Mouse (Mus musculus) Patski (cell line): ENCODE results near the gene Lilra6. TPM values are rescaled to one million over a fixed set of nuclear protein-coding genes. Genes with fewer than 3 reads are reported as not detected.
"Not testable (repeated sequence)": the region's sequence is repeated elsewhere in the genome, so short reads cannot be mapped to it uniquely, and the experiment has no call there.

Experiments used
- ATAC-seq: fragments of 100-300 bp; one replicate; pipeline ENCODE4 v1.8.0; 2021
- CTCF ChIA-PET: fragments of 350-600 bp; sonication (Branson Sonifier 250); formaldehyde crosslinking; loops from one replicate; lab custom pipeline; 2022; ENCODE audit warnings: inconsistent platforms; lab: Charles Lee
- POLR2A ChIA-PET: fragments of 350-600 bp; sonication (Branson Sonifier 250); formaldehyde crosslinking; loops from one replicate; lab custom pipeline; 2022; ENCODE audit warnings: antibody characterized with exemption, inconsistent platforms; lab: Charles Lee
- DNase-seq: peaks from one replicate; pipeline ENCODE4 v3.0.0-alpha.2; 2011; ENCODE audit warnings: low read depth, low spot score
- H3K27me3 ChIP-seq: fragments of 371-371 bp; one replicate; pipeline ENCODE4 v1.5.1; 2021
- CTCF ChIP-seq: fragments of 100-300 bp; IDR thresholded peaks from one replicate; pipeline ENCODE4 v1.5.1; 2021
- in situ Hi-C: fragments of 300-500 bp; cut with MboI; formaldehyde crosslinking; loops from 3 replicates; pipeline ENCODE4 v1.11.1; 2018; ENCODE audit warnings: low pct_unique_long_range_greater_than_20kb, mixed read lengths
- polyA plus RNA-seq: library from polyadenylated mRNA; unstranded; gene quantifications from one replicate; pipeline ENCODE4 v1.2.3, GENCODE M21; 2021

The Lilra6 gene
- not detected for polyA plus RNA-seq

DNA sequence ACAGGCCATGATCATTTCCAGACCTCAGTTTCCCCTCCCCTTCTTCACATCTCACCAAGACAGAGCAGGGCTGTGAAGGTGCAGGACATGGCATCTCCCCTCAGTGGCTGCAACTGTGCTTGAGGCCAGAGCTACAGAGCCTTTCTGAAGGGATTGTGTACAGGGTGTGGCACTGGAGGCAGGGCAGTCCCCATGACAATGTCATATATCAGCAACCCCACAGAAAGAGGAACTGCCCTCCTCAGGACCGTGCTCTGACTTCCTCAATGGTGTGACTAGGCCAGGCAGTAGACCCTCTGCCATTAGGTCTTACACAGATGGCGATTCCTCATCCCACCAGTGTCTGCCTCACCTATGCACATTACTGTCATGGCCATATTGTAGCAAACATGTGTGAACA, at the start of gene Lilra6:
Gene Lilra6, minus strand, starts transcription at position 117 of the 400 bp plus-strand sequence.
- ATAC-seq, H3K27me3 ChIP-seq, POLR2A ChIA-PET, DNase-seq, CTCF ChIA-PET, in situ Hi-C loops: not testable (repeated sequence)

DNA sequence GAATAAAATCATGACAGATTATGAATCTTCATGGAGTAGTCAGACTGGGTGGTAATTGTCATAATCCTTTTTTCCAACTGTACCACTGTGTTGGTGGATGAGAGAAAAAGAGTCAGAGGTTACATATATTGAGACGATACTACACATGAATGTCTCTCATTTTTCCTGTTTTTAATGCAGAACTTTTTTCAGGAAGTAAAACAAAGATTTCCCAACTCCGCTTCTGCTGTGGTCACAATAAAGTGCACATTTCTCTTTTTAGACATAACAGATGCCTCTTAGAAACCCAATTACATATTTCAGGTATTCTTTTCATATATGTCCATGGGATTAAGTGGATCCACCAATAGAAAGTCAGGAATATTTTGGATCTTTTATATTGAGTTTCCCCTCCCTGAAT, 46.7 kb upstream of the Lilra6 start:
- ChIA-PET POLR2A (no interaction called here), CTCF (interaction anchor here (0.6 kb wide), 1 partner anchor 9 kb away, joined by 3 read pairs; no protein-coding TSS in a partner anchor)
- in situ Hi-C loops, result no loop called here
- H3K27me3 ChIP-seq, result peaks cover 23% of the 10 kb centered on the region
- ATAC-seq (no peak), DNase-seq (no peak)
- no peak for TF ChIP-seq CTCF

DNA sequence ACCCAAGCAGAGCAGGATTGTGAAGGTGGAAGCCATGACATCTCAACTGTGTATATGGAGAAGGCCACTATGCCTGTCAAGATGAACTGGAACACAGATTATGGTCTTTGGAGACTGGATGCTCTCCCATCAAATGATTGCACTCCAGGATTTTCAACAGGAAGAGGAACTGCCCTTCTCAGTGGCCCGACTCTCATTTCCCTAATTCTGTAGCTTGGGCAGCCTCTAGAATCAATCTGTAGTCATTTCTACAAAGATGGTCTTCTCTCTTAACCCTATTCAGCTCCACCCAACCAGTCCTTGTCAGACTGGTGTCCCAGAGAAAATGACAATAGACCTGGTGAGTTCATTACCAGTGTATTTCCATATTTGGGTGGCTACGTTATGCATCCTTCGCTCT, 42.1 kb upstream of the Lilra6 start:
- peaks cover 21% of the 10 kb centered on the region for H3K27me3 ChIP-seq
- CTCF ChIA-PET, result no interaction called here
- POLR2A ChIA-PET, result no interaction called here
- no peak for TF ChIP-seq CTCF
- in situ Hi-C loops, result no loop called here
- DNase-seq (no peak), ATAC-seq (no peak)

DNA sequence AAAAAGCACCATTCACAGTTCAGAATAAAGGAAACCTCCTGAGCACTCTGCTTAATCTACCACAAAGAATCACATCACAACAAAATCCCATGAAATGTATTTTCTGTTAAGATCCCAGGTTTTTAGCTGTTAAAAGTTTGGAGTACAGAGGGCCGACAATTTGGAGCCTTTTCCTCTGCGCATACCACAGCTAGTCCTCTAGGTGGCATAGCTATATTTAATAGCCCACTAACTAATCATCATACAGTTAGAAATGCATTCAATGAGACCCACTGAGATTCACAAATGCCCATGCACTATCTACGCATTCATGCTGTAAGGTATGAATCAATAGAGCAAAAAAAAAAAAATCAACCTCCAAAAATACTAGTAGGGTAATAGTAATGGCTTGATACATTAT, 33.9 kb upstream of the Lilra6 start:
- H3K27me3 ChIP-seq, result peaks cover 34% of the 10 kb centered on the region
- TF ChIP-seq CTCF, result peak; percentile 22
- ATAC-seq (no peak), DNase-seq (no peak)
- CTCF ChIA-PET, result no interaction called here
- POLR2A ChIA-PET, result no interaction called here
- in situ Hi-C loops, result no loop called here

DNA sequence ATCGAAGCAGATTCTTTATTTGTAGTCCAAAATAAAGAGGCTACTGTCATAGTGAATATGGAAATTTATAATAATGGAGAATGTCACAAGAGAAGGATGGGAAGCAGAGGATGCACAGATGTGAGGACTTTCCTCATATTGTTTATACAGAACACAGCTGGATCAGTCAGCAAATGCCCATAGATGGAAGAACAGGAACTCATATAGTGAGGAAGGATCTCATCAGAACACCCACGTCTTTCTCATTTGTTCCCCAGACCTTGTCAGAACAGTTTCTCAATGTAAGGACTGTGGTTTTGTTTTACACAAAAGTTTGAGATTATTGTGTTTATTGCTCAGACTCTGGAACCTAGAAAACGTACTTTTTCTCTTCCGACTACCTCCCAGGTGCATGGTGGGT, 32.9 kb upstream of the Lilra6 start:
- TF ChIP-seq CTCF, result no peak
- DNase-seq (no peak), ATAC-seq (no peak)
- H3K27me3 ChIP-seq, result peaks cover 36% of the 10 kb centered on the region
- ChIA-PET POLR2A (no interaction called here), CTCF (no interaction called here)
- in situ Hi-C loops, result no loop called here

DNA sequence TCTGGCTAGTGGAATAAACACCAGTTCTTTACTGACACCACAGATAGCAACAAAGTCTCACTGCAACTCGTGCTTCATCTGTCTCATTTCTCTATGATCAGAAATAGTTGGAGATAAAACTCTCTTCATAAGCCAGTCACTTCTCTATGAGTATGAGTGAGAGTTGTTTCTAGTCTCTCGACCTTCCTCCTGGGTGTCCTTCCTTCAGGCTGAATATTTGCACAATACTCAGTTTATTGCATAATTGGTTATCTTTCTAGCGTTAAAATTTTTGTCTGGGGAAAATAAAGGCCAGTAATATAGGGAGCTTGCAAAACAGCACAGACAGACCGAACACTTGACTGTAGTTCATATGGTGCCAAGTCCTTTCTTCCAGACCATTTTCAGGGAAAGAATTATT, 30.8 kb upstream of the Lilra6 start:
- no peak for ATAC-seq
- DNase-seq, result no peak
- no peak for TF ChIP-seq CTCF
- H3K27me3 ChIP-seq, result peaks cover 36% of the 10 kb centered on the region
- in situ Hi-C loops, result no loop called here
- POLR2A ChIA-PET, result no interaction called here
- CTCF ChIA-PET, result no interaction called here

DNA sequence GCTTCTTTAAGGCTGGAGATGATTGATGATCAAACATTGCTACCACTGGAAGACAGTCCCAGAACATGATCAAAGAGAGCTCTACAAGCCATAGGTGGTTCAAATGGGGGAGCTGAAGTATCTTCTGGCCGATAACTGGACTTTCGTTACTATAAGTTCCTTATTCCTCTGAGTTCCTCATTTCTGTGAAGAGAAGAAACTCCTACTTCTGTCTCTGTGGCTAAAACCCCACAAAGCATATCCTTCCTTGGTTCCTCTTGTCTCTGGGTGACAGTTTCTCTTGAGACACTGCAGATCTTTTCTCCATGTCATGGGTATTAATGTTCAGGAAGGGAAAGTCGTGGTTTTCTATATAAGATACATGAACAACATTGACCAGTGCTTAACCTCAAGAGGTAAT, 25.6 kb upstream of the Lilra6 start:
- ChIA-PET POLR2A (no interaction called here), CTCF (no interaction called here)
- ATAC-seq (no peak), DNase-seq (no peak)
- H3K27me3 ChIP-seq, result peaks cover 27% of the 10 kb centered on the region
- TF ChIP-seq CTCF, result no peak
- in situ Hi-C loops, result no loop called here

DNA sequence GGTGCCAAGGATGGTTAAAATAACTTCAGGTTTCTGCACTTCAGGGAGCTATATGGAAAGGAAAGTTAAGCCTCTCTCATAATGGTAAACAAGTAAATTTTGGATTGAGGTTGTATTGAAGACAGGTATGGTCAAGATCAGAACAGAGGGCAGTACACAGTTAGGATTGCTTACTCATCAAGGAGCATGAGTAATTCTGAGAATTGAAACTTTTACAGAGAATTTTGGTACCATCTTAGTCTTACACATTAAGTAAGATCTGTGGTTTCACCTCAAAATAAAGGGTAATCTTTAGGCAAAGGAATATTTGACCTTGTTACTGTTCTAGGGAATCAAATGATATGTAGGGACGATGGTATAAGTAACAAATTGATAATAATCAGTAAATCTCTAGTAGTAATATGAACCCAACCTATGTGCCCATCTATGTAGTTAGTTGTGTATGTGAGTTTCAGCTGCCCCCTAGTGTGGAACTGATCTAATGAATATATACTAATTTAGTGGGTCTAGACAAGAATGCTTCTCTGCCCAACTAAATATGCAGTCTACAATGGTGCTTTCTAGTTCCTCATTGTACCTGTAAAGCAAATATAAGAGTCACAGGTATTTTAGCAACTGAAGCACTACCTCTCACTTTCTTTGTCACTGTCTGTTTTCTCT, 24.7 kb upstream of the Lilra6 start:
- H3K27me3 ChIP-seq, result peaks cover 25% of the 10 kb centered on the region
- TF ChIP-seq CTCF, result no peak
- DNase-seq (no peak), ATAC-seq (no peak)
- ChIA-PET POLR2A (no interaction called here), CTCF (no interaction called here)
- in situ Hi-C loops, result loop anchor here (10.0 kb wide), 1 partner anchor 315 kb away; no protein-coding TSS in a partner anchor

DNA sequence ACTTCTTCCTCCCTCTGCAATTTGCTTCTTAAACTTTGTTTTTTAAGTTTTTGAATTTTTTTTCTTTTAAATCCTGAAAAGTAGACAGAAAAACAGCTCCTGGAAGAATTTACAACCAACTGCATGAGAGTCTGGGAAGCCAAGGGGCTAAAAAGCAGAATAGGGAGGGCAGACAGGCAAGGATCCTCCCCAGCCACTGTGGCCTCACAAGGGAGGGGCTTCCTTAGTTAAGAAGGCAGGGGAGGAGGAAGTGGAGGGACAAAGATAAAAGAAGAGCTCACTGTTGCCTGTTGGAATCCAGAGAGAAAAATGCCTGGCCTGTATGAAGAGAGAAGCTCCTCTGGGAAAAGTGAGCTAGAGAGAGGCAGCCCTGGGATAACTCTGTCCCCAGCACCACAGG, 20.2 kb upstream of the Lilra6 start:
- in situ Hi-C loops, result loop anchor here (10.0 kb wide), 1 partner anchor 319 kb away; no protein-coding TSS in a partner anchor
- peaks cover 22% of the 10 kb centered on the region for H3K27me3 ChIP-seq
- POLR2A ChIA-PET, DNase-seq, CTCF ChIA-PET, ATAC-seq: not testable (repeated sequence)

DNA sequence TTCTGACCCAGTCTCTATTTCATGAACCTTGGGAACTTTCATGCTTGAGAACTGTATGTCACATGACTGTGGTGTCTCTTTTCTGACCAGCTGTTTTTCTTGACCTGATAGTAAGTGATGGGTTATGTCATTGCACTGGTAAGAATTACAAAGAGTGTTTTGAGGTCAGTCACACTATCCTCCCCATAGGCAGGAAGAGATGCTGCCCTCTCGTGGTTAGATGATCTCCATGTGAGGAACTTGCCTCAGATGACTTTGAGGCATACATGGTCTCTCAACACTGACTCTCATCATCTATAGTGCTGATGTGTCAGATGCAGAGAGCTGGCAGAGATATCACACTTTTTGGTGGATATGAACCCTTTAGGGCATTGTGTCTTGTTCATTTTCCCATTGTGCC, 11.6 kb downstream of the Lilra6 start:
- in situ Hi-C loops, result no loop called here
- H3K27me3 ChIP-seq, result no peaks in the 10 kb centered on the region
- ChIA-PET CTCF (interaction anchor here (1.2 kb wide), 2 partner anchors 91 to 297 kb away, joined by 3 read pairs; no protein-coding TSS in a partner anchor), POLR2A (no interaction called here)
- DNase-seq (no peak), ATAC-seq (no peak)
- peak; percentile 36 for TF ChIP-seq CTCF

DNA sequence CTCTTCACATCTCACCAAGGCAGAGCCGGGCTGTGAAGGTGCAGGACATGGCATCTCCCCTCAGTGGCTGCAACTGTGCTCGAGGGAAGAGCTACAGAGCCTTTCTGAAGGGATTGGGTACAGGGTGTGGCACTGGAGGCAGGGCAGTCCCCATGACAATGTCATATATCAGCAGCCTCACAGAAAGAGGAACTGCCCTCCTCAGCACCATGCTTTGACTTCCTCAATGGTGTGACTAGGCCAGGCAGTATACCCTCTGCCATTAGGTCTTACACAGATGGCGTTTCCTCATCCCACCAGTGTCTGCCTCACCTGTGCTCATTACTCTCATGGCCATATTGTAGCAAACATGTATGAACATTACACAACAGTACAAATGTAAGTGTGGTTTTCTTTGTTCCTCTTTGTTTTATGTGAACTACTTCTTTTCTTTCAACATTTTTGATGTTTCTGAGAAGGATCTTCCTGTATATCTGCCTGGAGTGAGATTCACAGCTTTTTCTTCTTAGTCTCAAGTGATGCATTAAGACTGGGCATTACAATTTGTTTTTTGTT, 17.2 kb downstream of the Lilra6 start, which contains the start of gene Gm14548:
Gene Gm14548, minus strand, starts transcription at position 85 of the 555 bp plus-strand sequence.
- H3K27me3 ChIP-seq, POLR2A ChIA-PET, CTCF ChIA-PET, in situ Hi-C loops, ATAC-seq, DNase-seq: not testable (repeated sequence)

DNA sequence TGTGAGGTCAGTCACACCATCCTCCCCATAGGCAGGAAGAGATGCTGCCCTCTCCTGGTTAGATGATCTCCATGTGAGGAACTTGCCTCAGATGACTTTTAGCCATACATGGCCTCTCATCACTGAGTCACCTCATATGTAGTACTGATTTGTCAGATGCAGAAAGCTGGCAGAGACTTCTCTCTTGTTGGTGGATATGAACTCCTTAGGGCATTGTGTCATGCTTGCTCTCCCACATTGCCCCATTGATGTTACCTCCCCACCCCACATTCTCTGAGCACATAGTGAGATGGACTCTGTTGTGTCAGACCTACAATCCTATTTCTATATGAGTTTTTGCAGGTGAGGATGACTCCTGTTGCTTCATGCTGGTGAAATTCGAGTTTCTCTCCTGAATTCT, 40.3 kb downstream of the Lilra6 start:
- H3K27me3 ChIP-seq, POLR2A ChIA-PET, DNase-seq, in situ Hi-C loops, CTCF ChIA-PET, ATAC-seq: not testable (repeated sequence)

Other genes with a start within 250 kb of the Lilra6 start
- gene Leng1, start 249.7 kb downstream of the Lilra6 start, polyA plus RNA-seq, result 18.5 TPM
- gene Tmc4, start 237.9 kb downstream of the Lilra6 start, polyA plus RNA-seq, result 2.4 TPM
- gene Tsen34, start 222.6 kb downstream of the Lilra6 start, polyA plus RNA-seq, result 205 TPM
- 118 TPM for gene Mboat7, start 222.0 kb downstream of the Lilra6 start, polyA plus RNA-seq
- gene Rps9, start 211.5 kb downstream of the Lilra6 start, polyA plus RNA-seq, result 1,336 TPM
- gene Pirb, start 195.1 kb downstream of the Lilra6 start, polyA plus RNA-seq, result 0.03 TPM
- not detected for gene Gm15448, start 89.8 kb downstream of the Lilra6 start, polyA plus RNA-seq
- not detected for gene Pira2, start 70.5 kb downstream of the Lilra6 start, polyA plus RNA-seq
- gene Gm14548, start 17.4 kb downstream of the Lilra6 start, polyA plus RNA-seq, result not detected
- 0.01 TPM for gene Lair1, start 147.7 kb upstream of the Lilra6 start, polyA plus RNA-seq
- 0.12 TPM for gene Ttyh1, start 203.9 kb upstream of the Lilra6 start, polyA plus RNA-seq
- 92.8 TPM for gene Leng8, start 221.5 kb upstream of the Lilra6 start, polyA plus RNA-seq
- 6.4 TPM for gene Leng9, start 234.9 kb upstream of the Lilra6 start, polyA plus RNA-seq
- 0.58 TPM for gene Cdc42ep5, start 249.4 kb upstream of the Lilra6 start, polyA plus RNA-seq